Mouse (Mus musculus) brain, adult 2 months (tissue): ENCODE measurements at regions not wholly inside any gene's neighbourhood (a gene's known extent, or its start where the extent isn't known, plus 50 kb on each side); places are given as distances from the start of the nearest gene placed in this dataset.
A peak's percentile ranks its signal among the peaks of the same experiment; 100 is the strongest.

Source experiments
- DNase-seq: peaks from one replicate; pipeline ENCODE4 v3.0.0; 2011; ENCODE audit warnings: low read depth, low spot score

GRCm38 (mm10) chr2:61922496-61922895 lies 119.8 kb downstream of the Tbr1 start:
- no peak for DNase-seq

GRCm38 (mm10) chr2:61938296-61938695 lies 108.0 kb upstream of the Slc4a10 start:
- no peak for DNase-seq

GRCm38 (mm10) chr2:61965916-61966315 lies 80.3 kb upstream of the Slc4a10 start:
- no peak for DNase-seq

- DNase-seq: peak; percentile 41
Observed at GRCm38 (mm10) chr2:61967724-61968123, 78.5 kb upstream of the Slc4a10 start.

- no peak for DNase-seq
Observed at GRCm38 (mm10) chr2:61970029-61970428, 76.2 kb upstream of the Slc4a10 start.

- DNase-seq: no peak
Observed at GRCm38 (mm10) chr2:61984771-61985170, 61.5 kb upstream of the Slc4a10 start.

GRCm38 (mm10) chr2:61986967-61987550 lies 59.2 kb upstream of the Slc4a10 start:
- peak; percentile 65 for DNase-seq
